Mouse (Mus musculus): ENCODE results near the gene Ephx3. TPM values are rescaled to one million over a fixed set of nuclear protein-coding genes. Genes with fewer than 3 reads are reported as not detected.

Ephx3 gene
- polyA plus RNA-seq, 1 experiment: 1.3 TPM

DNA sequence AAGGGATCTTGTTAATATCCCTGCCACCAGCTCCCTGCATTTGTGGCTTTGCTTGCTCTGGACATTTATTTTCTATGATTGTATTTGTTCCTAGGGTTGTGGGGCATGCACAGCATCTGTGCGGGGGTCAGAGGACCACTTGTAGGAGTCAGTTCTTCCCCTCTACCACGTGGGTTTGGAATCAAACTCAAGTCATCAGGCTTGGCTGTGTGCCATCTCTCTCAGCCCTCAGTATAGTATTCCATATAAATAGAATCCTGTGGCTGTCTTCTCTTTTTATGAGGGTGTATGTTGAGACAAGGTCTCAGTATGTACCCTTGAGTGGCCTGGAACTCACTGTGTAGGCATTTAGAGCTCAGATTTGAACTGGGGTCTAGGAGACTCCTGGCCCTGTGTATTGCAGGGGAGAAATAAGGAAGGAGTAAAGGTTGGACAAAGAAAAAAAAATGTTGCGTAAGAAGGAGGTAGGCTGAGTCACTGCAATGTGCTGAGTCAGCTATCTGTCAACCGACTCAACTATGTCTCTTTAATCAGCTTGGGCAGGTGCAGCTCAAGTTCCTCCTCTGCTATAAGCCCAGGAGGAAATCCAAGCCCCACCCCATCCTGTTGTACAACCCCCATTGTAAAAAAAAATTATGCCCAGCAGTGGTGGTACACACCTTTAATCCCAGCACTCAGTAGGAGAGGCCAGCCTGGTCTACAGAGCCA is 19.7 kb downstream of the Ephx3 start:
- Histone ChIP-seq H3K4me3 (replicated peaks; ENCODE audit: insufficient read depth, low read depth, low read length) (no peak overlapping the region), H3K27me3 (ENCODE audit: control insufficient read depth, insufficient read depth, low read length) (peaks cover 5% of the 10 kb centered on the region; the same call in 1 of the 2 replicates), H3K27ac (ENCODE audit: insufficient read depth, low read length) (no peak overlapping the region), H3K4me1 (ENCODE audit: control insufficient read depth, insufficient read depth, low read length) (no peaks in the 10 kb centered on the region)
- DNase-seq: no peak
- WGBS: 79% methylated on average over 4 of the region's 4 CpGs
- TF ChIP-seq POLR2A (IDR thresholded peaks at IDR 0.05; ENCODE audit: borderline replicate concordance, insufficient read depth, low read length) (no peak), CTCF (IDR thresholded peaks at IDR 0.05; ENCODE audit: borderline replicate concordance, insufficient read depth, low read depth, low read length) (no peak)

DNA sequence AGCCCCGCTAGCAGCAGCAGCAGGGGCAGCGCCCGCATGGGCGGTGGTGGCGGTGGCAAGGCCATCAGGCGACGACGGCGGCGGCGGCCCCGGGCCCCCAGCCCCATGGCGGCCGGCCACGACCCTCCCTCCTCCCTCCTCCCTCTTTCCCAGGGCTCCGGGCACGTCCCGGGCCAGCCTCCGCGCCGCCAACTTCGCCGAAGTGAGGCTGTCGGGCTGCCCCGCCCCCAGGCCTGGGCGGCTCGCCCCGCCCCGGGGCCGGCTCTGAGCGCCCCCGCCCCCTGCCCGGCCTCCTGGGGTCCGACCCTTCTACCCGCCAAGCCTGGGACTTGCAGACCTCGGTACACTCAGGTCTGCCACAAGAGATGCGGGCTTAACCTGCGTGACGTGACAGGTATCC is 22.7 kb downstream of the Ephx3 start, which contains the start of gene Notch3:
Gene Notch3 (minus strand): TSS at position 166 of the 400 bp plus-strand sequence.
- WGBS: 2% methylated on average over 25 of the region's 39 CpGs
- Histone ChIP-seq H3K27ac (ENCODE audit: insufficient read depth, low read length) (no peak within 1 kb of the TSS), H3K27me3 (ENCODE audit: control insufficient read depth, insufficient read depth, low read length) (peaks cover 8% of the 10 kb centered on the region; the same call in 1 of the 2 replicates), H3K4me3 (replicated peaks; ENCODE audit: insufficient read depth, low read depth, low read length) (peak within 1 kb of the TSS; percentile 10), H3K4me1 (ENCODE audit: control insufficient read depth, insufficient read depth, low read length) (peaks cover 6% of the 10 kb centered on the region)
- DNase-seq: no peak
- TF ChIP-seq CTCF (IDR thresholded peaks at IDR 0.05; ENCODE audit: borderline replicate concordance, insufficient read depth, low read depth, low read length): no peak
- TF ChIP-seq POLR2A (IDR thresholded peaks at IDR 0.05; ENCODE audit: borderline replicate concordance, insufficient read depth, low read length): no peak

DNA sequence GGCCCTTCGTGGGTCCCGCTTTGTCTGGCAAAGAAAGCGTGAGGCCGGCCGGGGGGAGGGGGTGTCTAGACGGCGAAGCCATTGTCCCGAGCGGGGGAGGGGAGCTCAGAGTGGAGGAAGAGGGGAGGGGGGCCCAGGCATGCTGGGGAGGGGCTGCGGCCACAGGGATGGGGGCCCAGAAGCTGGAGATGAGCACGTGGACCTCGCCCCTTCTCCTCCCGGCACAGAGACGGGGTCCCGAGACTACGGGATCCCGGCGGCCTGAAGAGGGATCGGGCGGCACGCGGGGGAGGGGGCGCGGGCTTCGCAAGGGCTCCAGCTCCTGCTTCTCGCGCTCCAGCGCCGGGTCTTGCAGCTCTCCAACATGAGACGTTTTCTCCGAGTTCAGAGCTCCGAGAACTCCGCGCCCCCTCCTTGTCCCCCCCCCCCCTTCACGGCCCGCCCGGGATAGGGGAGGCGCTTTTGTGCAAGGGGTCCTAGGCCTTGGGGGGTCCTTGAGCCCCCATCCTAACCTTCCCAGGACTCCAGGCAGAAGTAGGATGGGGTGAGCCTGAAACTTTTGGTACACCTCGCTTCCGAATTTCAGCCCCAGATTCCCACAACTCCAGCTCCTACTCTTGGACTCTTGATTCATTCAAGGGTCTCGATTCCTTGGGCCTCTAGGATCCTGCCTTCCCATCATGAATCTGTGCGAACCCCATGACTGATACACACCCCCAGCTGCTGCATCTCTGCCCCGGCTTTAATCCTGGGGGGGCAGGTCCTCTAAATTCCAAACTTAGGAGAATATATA is 23.4 kb downstream of the Ephx3 start:
- Histone ChIP-seq H3K4me1 (ENCODE audit: control insufficient read depth, insufficient read depth, low read length) (peaks cover 6% of the 10 kb centered on the region), H3K27ac (ENCODE audit: insufficient read depth, low read length) (no peak overlapping the region), H3K4me3 (replicated peaks; ENCODE audit: insufficient read depth, low read depth, low read length) (peak overlapping the region; percentile 10), H3K27me3 (ENCODE audit: control insufficient read depth, insufficient read depth, low read length) (peaks cover 8% of the 10 kb centered on the region; the same call in 1 of the 2 replicates)
- 1% methylated on average over 40 of the region's 43 CpGs for whole genome bisulfite sequencing
- TF ChIP-seq CTCF (IDR thresholded peaks at IDR 0.05; ENCODE audit: borderline replicate concordance, insufficient read depth, low read depth, low read length) (no peak), POLR2A (IDR thresholded peaks at IDR 0.05; ENCODE audit: borderline replicate concordance, insufficient read depth, low read length) (no peak)
- DNase-seq: no peak

DNA sequence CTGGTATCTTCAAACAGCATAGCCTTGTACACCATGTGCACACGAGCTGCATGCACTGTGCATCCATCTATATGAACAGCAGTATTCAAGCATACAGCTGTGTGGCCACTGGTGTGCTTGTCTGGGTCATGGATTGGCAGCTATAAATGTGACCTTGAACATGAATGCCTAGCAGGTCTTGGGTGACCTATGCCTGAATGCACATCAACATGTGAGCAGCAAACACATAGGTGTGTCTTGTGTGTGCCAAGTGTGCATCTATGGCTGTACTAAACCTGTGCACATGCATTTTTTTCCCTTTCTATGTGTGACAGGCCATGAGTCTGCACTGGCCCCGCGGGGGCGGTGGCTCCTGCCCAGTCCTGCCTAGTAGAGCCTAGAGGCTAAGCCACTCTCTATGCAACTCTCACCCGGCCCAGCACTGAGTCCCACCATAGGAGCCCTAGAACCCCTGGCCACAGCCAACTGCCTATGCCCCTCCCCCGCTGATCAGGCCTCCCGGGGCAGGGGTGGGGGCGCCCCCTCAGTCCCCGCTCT is 24.0 kb downstream of the Ephx3 start:
- Histone ChIP-seq H3K27ac (ENCODE audit: insufficient read depth, low read length) (no peak overlapping the region), H3K4me1 (ENCODE audit: control insufficient read depth, insufficient read depth, low read length) (peaks cover 6% of the 10 kb centered on the region), H3K4me3 (replicated peaks; ENCODE audit: insufficient read depth, low read depth, low read length) (no peak overlapping the region), H3K27me3 (ENCODE audit: control insufficient read depth, insufficient read depth, low read length) (peaks cover 8% of the 10 kb centered on the region; the same call in 1 of the 2 replicates)
- 14% methylated on average over 9 of the region's 9 CpGs for WGBS
- no peak for DNase-seq
- TF ChIP-seq CTCF (IDR thresholded peaks at IDR 0.05; ENCODE audit: borderline replicate concordance, insufficient read depth, low read depth, low read length) (no peak), POLR2A (IDR thresholded peaks at IDR 0.05; ENCODE audit: borderline replicate concordance, insufficient read depth, low read length) (no peak)

DNA sequence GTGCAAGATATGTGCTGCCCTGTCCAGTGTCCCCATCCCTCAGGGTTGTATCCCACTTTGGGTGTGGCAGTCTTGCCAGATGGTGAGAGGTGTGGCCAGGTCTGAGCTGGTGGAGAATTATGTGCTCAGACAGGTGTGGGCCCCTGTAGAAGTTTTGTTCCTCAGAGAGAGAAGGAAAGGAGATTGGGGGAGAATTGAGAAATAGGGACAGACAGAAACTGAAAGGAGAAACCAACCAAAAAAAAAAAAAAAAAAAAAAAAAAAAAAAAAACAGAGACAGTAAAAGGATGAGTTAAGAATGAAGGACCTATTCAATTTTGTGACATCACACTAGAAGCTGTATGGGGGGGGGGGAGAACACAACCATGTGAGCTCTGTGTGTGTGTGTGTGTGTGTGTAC is 24.6 kb downstream of the Ephx3 start:
- Histone ChIP-seq H3K4me1 (ENCODE audit: control insufficient read depth, insufficient read depth, low read length) (peaks cover 6% of the 10 kb centered on the region), H3K27me3 (ENCODE audit: control insufficient read depth, insufficient read depth, low read length) (peaks cover 8% of the 10 kb centered on the region; the same call in 1 of the 2 replicates), H3K4me3 (replicated peaks; ENCODE audit: insufficient read depth, low read depth, low read length) (no peak overlapping the region), H3K27ac (ENCODE audit: insufficient read depth, low read length) (no peak overlapping the region)
- no peak for DNase-seq
- TF ChIP-seq POLR2A (IDR thresholded peaks at IDR 0.05; ENCODE audit: borderline replicate concordance, insufficient read depth, low read length) (no peak), CTCF (IDR thresholded peaks at IDR 0.05; ENCODE audit: borderline replicate concordance, insufficient read depth, low read depth, low read length) (no peak)

DNA sequence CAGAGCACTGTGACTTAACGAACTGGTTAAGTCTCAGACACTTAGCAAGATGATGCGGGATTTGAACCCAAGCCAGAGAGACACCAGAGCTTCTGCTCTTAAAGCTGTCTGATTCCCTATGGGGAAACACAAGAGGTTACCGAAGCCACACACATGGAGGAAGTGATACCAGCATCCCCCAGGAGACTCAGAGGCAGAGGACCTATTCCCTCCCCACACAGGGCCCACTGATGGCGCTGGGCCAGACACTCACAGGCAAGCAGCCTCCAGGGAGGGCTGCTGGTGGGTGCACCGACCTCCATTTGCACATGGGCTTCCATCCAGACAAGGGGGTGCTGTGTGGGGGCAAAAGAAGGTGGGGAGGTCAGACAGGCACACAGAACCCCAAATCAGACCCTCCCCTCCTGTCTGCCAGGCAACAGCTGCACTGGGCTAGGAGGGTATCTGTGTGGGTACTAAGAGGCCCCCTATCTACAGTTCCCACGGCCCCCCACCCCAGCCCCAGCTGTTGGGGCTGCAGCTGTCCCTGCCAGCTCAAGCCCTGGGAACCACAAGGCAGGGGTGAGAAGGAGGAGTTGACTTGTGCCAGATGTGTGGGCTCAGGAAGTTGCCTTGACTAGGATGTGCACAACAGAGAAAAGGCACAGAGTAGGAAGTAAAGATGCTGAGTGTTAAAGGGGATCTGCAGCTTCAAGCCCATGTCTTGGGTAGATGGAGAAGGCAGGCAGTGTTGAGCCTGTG is 25.3 kb downstream of the Ephx3 start:
- H3K27ac ChIP-seq (ENCODE audit: insufficient read depth, low read length): no peak overlapping the region
- no peak for DNase-seq
- TF ChIP-seq CTCF (IDR thresholded peaks at IDR 0.05; ENCODE audit: borderline replicate concordance, insufficient read depth, low read depth, low read length): no peak
- TF ChIP-seq POLR2A (IDR thresholded peaks at IDR 0.05; ENCODE audit: borderline replicate concordance, insufficient read depth, low read length): no peak
- 27% methylated on average over 6 of the region's 6 CpGs for WGBS
- peaks cover 6% of the 10 kb centered on the region for H3K4me1 ChIP-seq (ENCODE audit: control insufficient read depth, insufficient read depth, low read length)
- H3K4me3 ChIP-seq (replicated peaks; ENCODE audit: insufficient read depth, low read depth, low read length): no peak overlapping the region
- peaks cover 8% of the 10 kb centered on the region; the same call in 1 of the 2 replicates for H3K27me3 ChIP-seq (ENCODE audit: control insufficient read depth, insufficient read depth, low read length)
